Mouse (Mus musculus): ENCODE results near the gene Wdr81. TPM values are rescaled to one million over a fixed set of nuclear protein-coding genes. Genes with fewer than 3 reads are reported as not detected.

Gene Wdr81
- polyA plus RNA-seq, 1 experiment from 2014 or later, result 7.6 TPM

GRCm38 (mm10) chr11:75399411-75399841 lies 55.1 kb downstream of the Wdr81 start:
- no peaks in the 10 kb centered on the region for H3K27me3 ChIP-seq (ENCODE audit: control insufficient read depth, insufficient read depth, low read depth, low read length)
- H3K9me3 ChIP-seq (replicated peaks; ENCODE audit: control insufficient read depth, low read length, poor library complexity, severe bottlenecking), result no peaks in the 10 kb centered on the region
- WGBS, result 83% methylated on average over 11 of the region's 11 CpGs
- H3K36me3 ChIP-seq (ENCODE audit: control insufficient read depth, insufficient read depth, low read length), result no peaks in the 10 kb centered on the region; the same call in 1 of the 2 replicates
- H3K27ac ChIP-seq (ENCODE audit: low read length), result no peak overlapping the region
- no peak overlapping the region for H3K4me2 ChIP-seq (ENCODE audit: low read length)
- no peak overlapping the region for H3K9ac ChIP-seq (ENCODE audit: low read depth, low read length)
- peaks cover 8% of the 10 kb centered on the region for H3K4me1 ChIP-seq (ENCODE audit: control insufficient read depth, insufficient read depth, low read length)
- no peak overlapping the region for H3K4me3 ChIP-seq (ENCODE audit: low read depth, low read length)
- no peak for ATAC-seq

GRCm38 (mm10) chr11:75397452-75397851 lies 57.1 kb downstream of the Wdr81 start:
- H3K4me1 ChIP-seq (ENCODE audit: control insufficient read depth, insufficient read depth, low read length), result peaks cover 7% of the 10 kb centered on the region
- H3K27ac ChIP-seq (ENCODE audit: low read length), result no peak overlapping the region; the same call in 1 of the 2 replicates
- H3K4me3 ChIP-seq (ENCODE audit: low read depth, low read length), result no peak overlapping the region
- H3K36me3 ChIP-seq (ENCODE audit: control insufficient read depth, insufficient read depth, low read length), result no peaks in the 10 kb centered on the region; the same call in 1 of the 2 replicates
- WGBS, result 72% methylated on average over 7 of the region's 7 CpGs
- H3K27me3 ChIP-seq (ENCODE audit: control insufficient read depth, insufficient read depth, low read depth, low read length), result no peaks in the 10 kb centered on the region
- H3K9ac ChIP-seq (ENCODE audit: low read depth, low read length), result no peak overlapping the region
- no peaks in the 10 kb centered on the region for H3K9me3 ChIP-seq (replicated peaks; ENCODE audit: control insufficient read depth, low read length, poor library complexity, severe bottlenecking)
- ATAC-seq, result no peak
- H3K4me2 ChIP-seq (ENCODE audit: low read length), result no peak overlapping the region

GRCm38 (mm10) chr11:75395611-75396010 lies 58.9 kb downstream of the Wdr81 start:
- WGBS, result 94% methylated on average over 1 of the region's 1 CpGs
- Histone ChIP-seq H3K4me3 (ENCODE audit: low read depth, low read length) (no peak overlapping the region), H3K4me2 (ENCODE audit: low read length) (no peak overlapping the region), H3K27ac (ENCODE audit: low read length) (no peak overlapping the region), H3K36me3 (ENCODE audit: control insufficient read depth, insufficient read depth, low read length) (no peaks in the 10 kb centered on the region; the same call in 1 of the 2 replicates), H3K4me1 (ENCODE audit: control insufficient read depth, insufficient read depth, low read length) (peaks cover 5% of the 10 kb centered on the region; the same call in 1 of the 2 replicates), H3K9ac (ENCODE audit: low read depth, low read length) (no peak overlapping the region), H3K27me3 (ENCODE audit: control insufficient read depth, insufficient read depth, low read depth, low read length) (no peaks in the 10 kb centered on the region), H3K9me3 (replicated peaks; ENCODE audit: control insufficient read depth, low read length, poor library complexity, severe bottlenecking) (no peaks in the 10 kb centered on the region)
- ATAC-seq, result no peak

MicroRNAs encoded within 50 kb of the gene (microRNA counts, 519-probe panel; counts per million panel counts)
- microRNA mmu-miR-22, result 3,424 counts per million, percentile 94 among the panel's probes with 10 or more counts

Small RNAs within 50 kb of the gene (microRNA-seq; reads per million reads assigned to microRNA genes)
- 5,905 reads per million, percentile 93 among the genes with 10 or more reads in this experiment for gene Mir22

Other genes with a start within 250 kb of the Wdr81 start
- gene Rpa1, start 106.4 kb downstream of the Wdr81 start, polyA plus RNA-seq (2015; fragmentation: Nextera tagmentation; extraction: Ambion mirVana), result 50.6 and 50.7 TPM in 2 replicates
- gene Smyd4, start 106.3 kb downstream of the Wdr81 start, polyA plus RNA-seq (2015; fragmentation: Nextera tagmentation; extraction: Ambion mirVana), result 17.3 TPM in 2 replicates
- 28.5 and 31.8 TPM in 2 replicates for gene Serpinf1, start 32.0 kb downstream of the Wdr81 start, polyA plus RNA-seq (2015; fragmentation: Nextera tagmentation; extraction: Ambion mirVana)
- gene Serpinf2, start 15.1 kb downstream of the Wdr81 start, polyA plus RNA-seq (2015; fragmentation: Nextera tagmentation; extraction: Ambion mirVana), result not detected in 2 replicates
- 1.9 TPM in 2 replicates for gene Tlcd2, start 7.0 kb upstream of the Wdr81 start, polyA plus RNA-seq (2015; fragmentation: Nextera tagmentation; extraction: Ambion mirVana)
- 42.9 and 47.6 TPM in 2 replicates for gene Prpf8, start 32.1 kb upstream of the Wdr81 start, polyA plus RNA-seq (2015; fragmentation: Nextera tagmentation; extraction: Ambion mirVana)
- 2.8 and 2.9 TPM in 2 replicates for gene Rilp, start 55.4 kb upstream of the Wdr81 start, polyA plus RNA-seq (2015; fragmentation: Nextera tagmentation; extraction: Ambion mirVana)
- gene Scarf1, start 58.8 kb upstream of the Wdr81 start, polyA plus RNA-seq (2015; fragmentation: Nextera tagmentation; extraction: Ambion mirVana), result 3.4 and 4.3 TPM in 2 replicates
- gene Slc43a2, start 77.0 kb upstream of the Wdr81 start, polyA plus RNA-seq (2015; fragmentation: Nextera tagmentation; extraction: Ambion mirVana), result 19.4 and 21.0 TPM in 2 replicates
- 95.7 and 98.3 TPM in 2 replicates for gene Pitpna, start 133.4 kb upstream of the Wdr81 start, polyA plus RNA-seq (2015; fragmentation: Nextera tagmentation; extraction: Ambion mirVana)
- 40.0 and 40.2 TPM in 2 replicates for gene Inpp5k, start 176.3 kb upstream of the Wdr81 start, polyA plus RNA-seq (2015; fragmentation: Nextera tagmentation; extraction: Ambion mirVana)
- 10.3 and 10.8 TPM in 2 replicates for gene Myo1c, start 195.8 kb upstream of the Wdr81 start, polyA plus RNA-seq (2015; fragmentation: Nextera tagmentation; extraction: Ambion mirVana)
- gene Crk, start 224.5 kb upstream of the Wdr81 start, polyA plus RNA-seq (2015; fragmentation: Nextera tagmentation; extraction: Ambion mirVana), result 105 and 118 TPM in 2 replicates

All from midbrain, embryonic 16.5 days (tissue).